Comparison of ENCODE assay signal across 8 mouse cellular contexts in genomic region chr11:65214954-65215629, GRCm38 (mm10). TPM values are rescaled to one million over a fixed set of nuclear protein-coding genes. Genes with fewer than 3 reads are reported as not detected.
DNase-seq lines count a peak whose midpoint lies in the region; ATAC-seq and TF ChIP-seq lines count a peak whose summit lies in the region.
"Had no signal": no experiment of that assay in that cellular context is flagged by ENCODE, and none has a peak within 500 bp of the region (broad histone marks: within the 10 kb centered on the region; RNA-seq: fewer than 3 reads in every experiment).

No protein-coding gene starts in this region.

- no peaks in the 10 kb centered on the region for H3K9me3 ChIP-seq in limb, embryonic 13.5 days
- no peaks in the 10 kb centered on the region for H3K9me3 ChIP-seq in limb, embryonic 10.5 days (replicated peaks)
- no peaks in the 10 kb centered on the region for H3K9me3 ChIP-seq in heart, embryonic 14.5 days (ENCODE audit: control insufficient read depth, low read length)
- H3K9me3 ChIP-seq in liver, postnatal 0 days (ENCODE audit: low read length) = no peaks in the 10 kb centered on the region

- no peak overlapping the region for H3K27ac ChIP-seq in limb, embryonic 13.5 days
- no peak overlapping the region for H3K27ac ChIP-seq in limb, embryonic 10.5 days
- H3K27ac ChIP-seq in heart, embryonic 14.5 days (replicated peaks in 1 of 2; ENCODE audit: control insufficient read depth in 1 of 2, insufficient read depth in 1 of 2, low read depth in 2 of 2, low read length in 2 of 2) = peak overlapping the region; percentile 64 to 71
- no peak overlapping the region for H3K27ac ChIP-seq in liver, postnatal 0 days (ENCODE audit: low read depth)
- H3K27ac ChIP-seq: layer of hippocampus, adult 2 months had no signal

- no peak overlapping the region for H3K9ac ChIP-seq in limb, embryonic 13.5 days
- H3K9ac ChIP-seq in heart, embryonic 14.5 days (ENCODE audit: low read length) = 0 out of 2 replicates have a peak overlapping the region, but pooled peaks have one; percentile 0
- H3K9ac ChIP-seq in liver, postnatal 0 days (replicated peaks) = no peak overlapping the region

- H3K4me1 ChIP-seq in limb, embryonic 13.5 days = 0 out of 2 replicates have a peak, but pooled peaks cover 4% of the 10 kb centered on the region
- H3K4me1 ChIP-seq in limb, embryonic 10.5 days = no peaks in the 10 kb centered on the region
- H3K4me1 ChIP-seq in heart, embryonic 14.5 days (ENCODE audit: control insufficient read depth in 2 of 2, insufficient read depth in 2 of 2, low read length in 2 of 2) = peaks cover 20 to 44% of the 10 kb centered on the region in 2 experiments
- H3K4me1 ChIP-seq in liver, postnatal 0 days (ENCODE audit: insufficient read depth) = no peaks in the 10 kb centered on the region

- no peak overlapping the region for H3K4me2 ChIP-seq in limb, embryonic 13.5 days (replicated peaks)
- H3K4me2 ChIP-seq in heart, embryonic 14.5 days (ENCODE audit: low read length) = peak overlapping the region; percentile 21; the same call in 1 of the 2 replicates
- no peak overlapping the region for H3K4me2 ChIP-seq in liver, postnatal 0 days (ENCODE audit: low read depth, low read length)

- DNase-seq in limb, embryonic 10.5 days (ENCODE audit: low spot score) = no peak
- DNase-seq in embryo, embryonic 11.5 days (ENCODE audit: low read depth, low spot score) = peak; percentile 32
- peak; percentile 63 for DNase-seq in retina, postnatal 1 day
- DNase-seq in liver, postnatal 0 days = no peak
- DNase-seq in cerebellum, adult 8-10 months = no peak

- no peak overlapping the region for H3K4me3 ChIP-seq in limb, embryonic 13.5 days
- H3K4me3 ChIP-seq in limb, embryonic 10.5 days = no peak overlapping the region
- no peak overlapping the region for H3K4me3 ChIP-seq in heart, embryonic 14.5 days (ENCODE audit: control insufficient read depth in 1 of 2, insufficient read depth in 1 of 2, low read depth in 1 of 2, low read length in 2 of 2)
- no peak overlapping the region for H3K4me3 ChIP-seq in liver, postnatal 0 days (ENCODE audit: low read depth, low read length)
- H3K4me3 ChIP-seq: layer of hippocampus, adult 2 months had no signal

- peak; percentile 51; the same call in 1 of the 2 replicates for ATAC-seq in limb, embryonic 13.5 days (ENCODE audit: low FRiP score, low read depth)
- peak; percentile 44; the same call in 1 of the 2 replicates for ATAC-seq in heart, embryonic 14.5 days (ENCODE audit: insufficient number of reproducible peaks, insufficient read depth, low FRiP score, low read depth)
- ATAC-seq in liver, postnatal 0 days = no peak

- 68% methylated on average over 9 of the region's 9 CpGs for whole genome bisulfite sequencing in limb, embryonic 13.5 days
- 83% methylated on average over 9 of the region's 9 CpGs for WGBS in limb, embryonic 10.5 days
- WGBS in heart, embryonic 14.5 days = 58% methylated on average over 9 of the region's 9 CpGs
- WGBS in liver, postnatal 0 days (ENCODE audit: insufficient replicate concordance) = 60% methylated on average over 9 of the region's 9 CpGs

- TF ChIP-seq EP300 in liver, postnatal 0 days (IDR thresholded peaks at IDR 0.05; ENCODE audit: low read depth) = no peak

- no peak for TF ChIP-seq CTCF in liver, postnatal 0 days (IDR thresholded peaks at IDR 0.05; ENCODE audit: low read depth)

- H3K27me3 ChIP-seq in limb, embryonic 13.5 days = no peaks in the 10 kb centered on the region
- no peaks in the 10 kb centered on the region for H3K27me3 ChIP-seq in limb, embryonic 10.5 days (ENCODE audit: low read depth, poor library complexity, severe bottlenecking)
- no peaks in the 10 kb centered on the region for H3K27me3 ChIP-seq in heart, embryonic 14.5 days (ENCODE audit: control insufficient read depth, insufficient read depth, low read length)
- H3K27me3 ChIP-seq in liver, postnatal 0 days (ENCODE audit: insufficient read depth, low read length) = no peaks in the 10 kb centered on the region

- H3K36me3 ChIP-seq in limb, embryonic 13.5 days = no peaks in the 10 kb centered on the region
- H3K36me3 ChIP-seq in limb, embryonic 10.5 days = no peaks in the 10 kb centered on the region
- peaks cover 73% of the 10 kb centered on the region for H3K36me3 ChIP-seq in heart, embryonic 14.5 days (ENCODE audit: control insufficient read depth, insufficient read depth, low read length)
- no peaks in the 10 kb centered on the region for H3K36me3 ChIP-seq in liver, postnatal 0 days (replicated peaks; ENCODE audit: insufficient read depth, low read length)

RNA-seq across cellular contexts. Expression of gene Arhgap44, which starts 52.3 kb away (rescaled TPM):
- 4.6 and 5.5 TPM in 2 replicates for polyA plus RNA-seq in limb, embryonic 13.5 days (2015; fragmentation: Nextera tagmentation; extraction: Ambion mirVana)
- polyA plus RNA-seq in limb, embryonic 10.5 days (2016; fragmentation: Nextera tagmentation; extraction: Ambion mirVana) = 2.3 and 2.8 TPM in 2 replicates
- 13.9 and 14.0 TPM in 2 replicates for polyA plus RNA-seq in heart, embryonic 14.5 days (2014; fragmentation: Nextera tagmentation; extraction: Ambion mirVana)
- polyA plus RNA-seq in liver, postnatal 0 days (2015; fragmentation: Nextera tagmentation; extraction: Ambion mirVana) = 0.62 and 0.73 TPM in 2 replicates

RNA-seq across cellular contexts. Expression of gene Myocd, which starts 54.7 kb away (rescaled TPM):
- polyA plus RNA-seq in limb, embryonic 13.5 days (2015; fragmentation: Nextera tagmentation; extraction: Ambion mirVana) = 0.26 and 0.53 TPM in 2 replicates
- 0.08 and 0.38 TPM in 2 replicates for polyA plus RNA-seq in limb, embryonic 10.5 days (2016; fragmentation: Nextera tagmentation; extraction: Ambion mirVana)
- 68.7 and 69.8 TPM in 2 replicates for polyA plus RNA-seq in heart, embryonic 14.5 days (2014; fragmentation: Nextera tagmentation; extraction: Ambion mirVana)
- 0.28 TPM in 1 of 2 replicates, not detected in the other for polyA plus RNA-seq in liver, postnatal 0 days (2015; fragmentation: Nextera tagmentation; extraction: Ambion mirVana)

RNA-seq across cellular contexts. Expression of gene 1700086D15Rik, which starts 55.4 kb away (rescaled TPM):
- 0.13 TPM in 1 of 2 replicates, not detected in the other for polyA plus RNA-seq in limb, embryonic 13.5 days (2015; fragmentation: Nextera tagmentation; extraction: Ambion mirVana)
- not detected in 2 replicates for polyA plus RNA-seq in limb, embryonic 10.5 days (2016; fragmentation: Nextera tagmentation; extraction: Ambion mirVana)
- polyA plus RNA-seq in heart, embryonic 14.5 days (2014; fragmentation: Nextera tagmentation; extraction: Ambion mirVana) = 0.19 TPM in 1 of 2 replicates, not detected in the other
- polyA plus RNA-seq in liver, postnatal 0 days (2015; fragmentation: Nextera tagmentation; extraction: Ambion mirVana) = not detected in 2 replicates

Comparison
In these comparisons a context has a peak if more than half of its experiments do, and no peak if none do; other contexts are left out.
1. H3K27ac ChIP-seq: peak in heart, embryonic 14.5 days (2 of 2); none in limb, embryonic 13.5 days (single experiment), limb, embryonic 10.5 days (single experiment) and liver, postnatal 0 days (single experiment).
2. DNase-seq: peak in embryo, embryonic 11.5 days (single experiment) and retina, postnatal 1 day (single experiment); none in limb, embryonic 10.5 days (single experiment), liver, postnatal 0 days (single experiment) and cerebellum, adult 8-10 months (single experiment).
3. RNA of gene Myocd, which starts 54.7 kb away (polyA plus RNA-seq): 68.7 to 69.8 TPM in heart, embryonic 14.5 days; 0.26 to 0.53 TPM in limb, embryonic 13.5 days, 0.08 to 0.38 TPM in limb, embryonic 10.5 days and 0.28 TPM in liver, postnatal 0 days; every median in the first group is over 10 times any median in the second.